Mouse (Mus musculus) hindbrain, embryonic 14.5 days (tissue): ENCODE results near the gene Pgs1. TPM values are rescaled to one million over a fixed set of nuclear protein-coding genes. Genes with fewer than 3 reads are reported as not detected.

ENCODE experiments used
- ATAC-seq: fragments of 200-750 bp; cut with Nextera tagmentation; 2 replicates; pipeline ENCODE4 v1.8.0; 2017; ENCODE audit warnings: moderate number of reproducible peaks, mild to moderate bottlenecking, moderate TSS enrichment, moderate library complexity; ENCODE audit not compliant: low FRiP score
- DNase-seq: peaks from one replicate; pipeline ENCODE4 v3.0.0-alpha.2; 2015; ENCODE audit warnings: low spot score
- H3K27ac ChIP-seq: fragments of 300-500 bp; sonication (generic); 2 replicates; pipeline ENCODE4 v1.5.1; 2014; ENCODE audit warnings: mild to moderate bottlenecking, moderate library complexity
- H3K27me3 ChIP-seq: fragments of 300-500 bp; sonication (generic); 2 replicates; pipeline ENCODE4 v1.6.1; 2014; ENCODE audit warnings: mild to moderate bottlenecking, low read length, mixed read lengths; ENCODE audit not compliant: control insufficient read depth, insufficient read depth
- H3K36me3 ChIP-seq: fragments of 300-500 bp; sonication (generic); replicated peaks from 2 replicates; pipeline ENCODE4 v1.6.1; 2014; ENCODE audit not compliant: control insufficient read depth, insufficient read depth
- H3K4me1 ChIP-seq: fragments of 300-500 bp; sonication (generic); replicated peaks from 2 replicates; pipeline ENCODE4 v1.6.1; 2014; ENCODE audit warnings: antibody characterized with exemption, low read length, mixed read lengths; ENCODE audit not compliant: control insufficient read depth, insufficient read depth
- H3K4me2 ChIP-seq: fragments of 300-500 bp; sonication (generic); replicated peaks from 2 replicates; pipeline ENCODE4 v1.6.1; 2014; ENCODE audit warnings: mild to moderate bottlenecking, moderate library complexity
- H3K4me3 ChIP-seq: fragments of 300-500 bp; sonication (generic); replicated peaks from 2 replicates; pipeline ENCODE4 v1.5.1; 2014; ENCODE audit warnings: mild to moderate bottlenecking, low read length
- H3K9ac ChIP-seq: fragments of 300-500 bp; sonication (generic); 2 replicates; pipeline ENCODE4 v1.6.1; 2014
- H3K9me3 ChIP-seq: fragments of 300-500 bp; sonication (generic); 2 replicates; pipeline ENCODE4 v1.6.1; 2016; ENCODE audit warnings: low read length; ENCODE audit not compliant: control insufficient read depth
- WGBS: fragments of 180-500 bp; shearing (Covaris S2); extraction: QIAGEN DNeasy Blood & Tissue Kit; methylation state at CpG from one replicate; pipeline ENCODE4 v1.1.7; 2014; 5-methylcytosine and 5-hydroxymethylcytosine counted together
- polyA plus RNA-seq: library from polyadenylated mRNA; unstranded; fragments of >200 nt; fragmentation: Nextera tagmentation; extraction: Ambion mirVana; gene quantifications from 2 replicates; pipeline ENCODE4 v1.2.1, GENCODE M21; 2014

Gene Pgs1
- polyA plus RNA-seq, 1 experiment from 2014 or later = 48.1 TPM

- WGBS = 94% methylated on average over 8 of the region's 8 CpGs
- Histone ChIP-seq H3K27ac (no peak overlapping the region), H3K4me1 (no peaks in the 10 kb centered on the region), H3K9ac (no peak overlapping the region), H3K36me3 (peaks cover 21% of the 10 kb centered on the region), H3K27me3 (no peaks in the 10 kb centered on the region), H3K4me2 (no peak overlapping the region), H3K4me3 (no peak overlapping the region), H3K9me3 (no peaks in the 10 kb centered on the region)
- DNase-seq = no peak
- ATAC-seq = no peak
Measured at GRCm38 (mm10) chr11:118015381-118016145, 29.5 kb downstream of the Pgs1 start.

GRCm38 (mm10) chr11:118018328-118018727 is 32.2 kb downstream of the Pgs1 start:
- DNase-seq (no peak), ATAC-seq (no peak)
- H3K4me3 ChIP-seq = no peak overlapping the region
- no peak overlapping the region for H3K9ac ChIP-seq
- H3K9me3 ChIP-seq = no peaks in the 10 kb centered on the region
- peaks cover 27% of the 10 kb centered on the region for H3K36me3 ChIP-seq
- no peaks in the 10 kb centered on the region for H3K4me1 ChIP-seq
- H3K4me2 ChIP-seq = no peak overlapping the region
- WGBS = 94% methylated on average over 4 of the region's 4 CpGs
- no peak overlapping the region for H3K27ac ChIP-seq
- no peaks in the 10 kb centered on the region for H3K27me3 ChIP-seq

- Histone ChIP-seq H3K4me1 (no peaks in the 10 kb centered on the region), H3K36me3 (peaks cover 41% of the 10 kb centered on the region), H3K4me3 (no peak overlapping the region), H3K27me3 (no peaks in the 10 kb centered on the region), H3K4me2 (no peak overlapping the region), H3K9ac (no peak overlapping the region), H3K9me3 (no peaks in the 10 kb centered on the region), H3K27ac (no peak overlapping the region)
- DNase-seq (peak; percentile 75), ATAC-seq (no peak)
- WGBS = 53% methylated on average over 1 of the region's 1 CpGs
Measured at GRCm38 (mm10) chr11:118021806-118022205, 35.7 kb downstream of the Pgs1 start.

- Histone ChIP-seq H3K27ac (no peak overlapping the region), H3K36me3 (peaks cover 33% of the 10 kb centered on the region), H3K9me3 (no peaks in the 10 kb centered on the region), H3K27me3 (no peaks in the 10 kb centered on the region), H3K4me3 (no peak overlapping the region), H3K4me1 (no peaks in the 10 kb centered on the region), H3K9ac (no peak overlapping the region), H3K4me2 (no peak overlapping the region)
- 92% methylated on average over 7 of the region's 7 CpGs for WGBS
- ATAC-seq (no peak), DNase-seq (no peak)
Measured at GRCm38 (mm10) chr11:118023475-118023874, 37.4 kb downstream of the Pgs1 start.

- WGBS = 87% methylated on average over 2 of the region's 2 CpGs
- no peak for ATAC-seq
- H3K27me3 ChIP-seq = no peaks in the 10 kb centered on the region
Measured at GRCm38 (mm10) chr11:118024111-118024510, 38.0 kb downstream of the Pgs1 start.

GRCm38 (mm10) chr11:118029170-118029569 is 43.1 kb downstream of the Pgs1 start:
- Histone ChIP-seq H3K27me3 (no peaks in the 10 kb centered on the region), H3K4me1 (no peaks in the 10 kb centered on the region), H3K9ac (no peak overlapping the region), H3K27ac (no peak overlapping the region), H3K4me3 (no peak overlapping the region), H3K9me3 (no peaks in the 10 kb centered on the region), H3K36me3 (peaks cover 24% of the 10 kb centered on the region), H3K4me2 (no peak overlapping the region)
- DNase-seq (no peak), ATAC-seq (no peak)
- WGBS = 92% methylated on average over 6 of the region's 6 CpGs

More at GRCm38 (mm10) chr11:118024111-118024510, 38.0 kb downstream of the Pgs1 start:
- Histone ChIP-seq H3K9ac (no peak overlapping the region), H3K9me3 (no peaks in the 10 kb centered on the region), H3K36me3 (peaks cover 32% of the 10 kb centered on the region), H3K4me2 (no peak overlapping the region), H3K4me1 (no peaks in the 10 kb centered on the region), H3K4me3 (no peak overlapping the region), H3K27ac (no peak overlapping the region)
- DNase-seq = no peak

GRCm38 (mm10) chr11:118031134-118031533 is 45.0 kb downstream of the Pgs1 start:
- ATAC-seq = no peak
- Histone ChIP-seq H3K4me3 (no peak overlapping the region), H3K4me1 (no peaks in the 10 kb centered on the region), H3K9me3 (no peaks in the 10 kb centered on the region), H3K9ac (no peak overlapping the region), H3K27me3 (no peaks in the 10 kb centered on the region), H3K36me3 (peaks cover 8% of the 10 kb centered on the region; the same call in 1 of the 2 replicates), H3K4me2 (no peak overlapping the region), H3K27ac (no peak overlapping the region)
- 98% methylated on average over 9 of the region's 9 CpGs for WGBS
- DNase-seq = no peak

GRCm38 (mm10) chr11:118034395-118034794 is 48.3 kb downstream of the Pgs1 start:
- H3K36me3 ChIP-seq = peaks cover 8% of the 10 kb centered on the region; the same call in 1 of the 2 replicates
- WGBS = 86% methylated on average over 13 of the region's 13 CpGs
- no peak overlapping the region for H3K4me2 ChIP-seq
- no peak overlapping the region for H3K27ac ChIP-seq
- H3K4me3 ChIP-seq = no peak overlapping the region
- H3K9ac ChIP-seq = no peak overlapping the region
- H3K27me3 ChIP-seq = no peaks in the 10 kb centered on the region
- no peak for DNase-seq
- no peak for ATAC-seq
- no peaks in the 10 kb centered on the region for H3K4me1 ChIP-seq
- no peaks in the 10 kb centered on the region for H3K9me3 ChIP-seq

GRCm38 (mm10) chr11:118035068-118035467 is 49.0 kb downstream of the Pgs1 start:
- Histone ChIP-seq H3K27me3 (no peaks in the 10 kb centered on the region), H3K4me2 (no peak overlapping the region)
- WGBS = 87% methylated on average over 9 of the region's 9 CpGs

More at GRCm38 (mm10) chr11:118035068-118035467, 49.0 kb downstream of the Pgs1 start:
- H3K4me1 ChIP-seq = no peaks in the 10 kb centered on the region
- ATAC-seq (no peak), DNase-seq (no peak)
- peaks cover 8% of the 10 kb centered on the region; the same call in 1 of the 2 replicates for H3K36me3 ChIP-seq
- no peak overlapping the region for H3K27ac ChIP-seq
- no peak overlapping the region for H3K9ac ChIP-seq
- no peak overlapping the region for H3K4me3 ChIP-seq
- no peaks in the 10 kb centered on the region for H3K9me3 ChIP-seq
